ENCODE assay signal across 9 mouse cellular contexts in genomic region chr14:59627142-59627680, GRCm38 (mm10). TPM values are rescaled to one million over a fixed set of nuclear protein-coding genes. Genes with fewer than 3 reads are reported as not detected.
DNase-seq lines count a peak whose midpoint lies in the region; ATAC-seq and TF ChIP-seq lines count a peak whose summit lies in the region.
"Had no signal": no experiment of that assay in that cellular context is flagged by ENCODE, and none has a peak within 500 bp of the region (broad histone marks: within the 10 kb centered on the region; RNA-seq: fewer than 3 reads in every experiment).

No protein-coding gene starts in this region.

- no peaks in the 10 kb centered on the region for H3K9me3 ChIP-seq in lung, postnatal 0 days (ENCODE audit: low read length)
- no peaks in the 10 kb centered on the region for H3K9me3 ChIP-seq in limb, embryonic 13.5 days
- no peaks in the 10 kb centered on the region for H3K9me3 ChIP-seq in stomach, embryonic 15.5 days

- no peak for TF ChIP-seq EP300 in lung, postnatal 0 days (IDR thresholded peaks at IDR 0.05)

- DNase-seq in gastrocnemius, adult 2 months = no peak
- DNase-seq in gastrocnemius, postnatal 4 days (ENCODE audit: low spot score in 2 of 2) = no peak
- no peak for DNase-seq in lung, postnatal 0 days (ENCODE audit: low spot score)
- no peak for DNase-seq in lung, adult 2 months
- no peak for DNase-seq in adrenal gland, adult (ENCODE audit: inconsistent age in 2 of 2, low spot score in 1 of 2)
- no peak for DNase-seq in right cerebral cortex, postnatal 36 days (ENCODE audit: low spot score in 2 of 2)

- no peak for TF ChIP-seq POLR2A in lung, adult 2 months (IDR thresholded peaks at IDR 0.05; ENCODE audit: borderline replicate concordance, extremely low read depth, low read depth, low read length)

- 31% methylated on average over 9 of the region's 9 CpGs for WGBS in lung, postnatal 0 days
- WGBS in lung, adult 2 months = 45% methylated on average over 9 of the region's 9 CpGs
- WGBS in limb, embryonic 13.5 days = 10% methylated on average over 9 of the region's 9 CpGs
- 40% methylated on average over 9 of the region's 9 CpGs for WGBS in stomach, embryonic 15.5 days

- H3K9ac ChIP-seq in lung, postnatal 0 days (replicated peaks; ENCODE audit: low read depth) = no peak overlapping the region
- H3K9ac ChIP-seq in limb, embryonic 13.5 days = peak overlapping the region; percentile 94
- no peak overlapping the region for H3K9ac ChIP-seq in stomach, embryonic 15.5 days

- H3K4me2 ChIP-seq in lung, postnatal 0 days (replicated peaks; ENCODE audit: low read depth, low read length) = peak overlapping the region; percentile 90
- H3K4me2 ChIP-seq in limb, embryonic 13.5 days (replicated peaks) = peak overlapping the region; percentile 81
- peak overlapping the region; percentile 75 for H3K4me2 ChIP-seq in stomach, embryonic 15.5 days

- ATAC-seq in lung, postnatal 0 days = no peak
- ATAC-seq in limb, embryonic 13.5 days (ENCODE audit: low FRiP score, low read depth) = no peak
- no peak for ATAC-seq in stomach, embryonic 15.5 days (ENCODE audit: insufficient read depth, low FRiP score, low read depth)

- no peaks in the 10 kb centered on the region for H3K36me3 ChIP-seq in lung, postnatal 0 days (ENCODE audit: insufficient read depth, low read length)
- H3K36me3 ChIP-seq in limb, embryonic 13.5 days = peaks cover 28% of the 10 kb centered on the region
- H3K36me3 ChIP-seq in stomach, embryonic 15.5 days = no peaks in the 10 kb centered on the region

- TF ChIP-seq CTCF in gastrocnemius, adult 2 months (IDR thresholded peaks at IDR 0.05) = no peak
- no peak for TF ChIP-seq CTCF in lung, postnatal 0 days (IDR thresholded peaks at IDR 0.05)
- TF ChIP-seq CTCF in lung, adult 2 months (IDR thresholded peaks at IDR 0.05; ENCODE audit: insufficient read depth, low read length) = no peak

- peak overlapping the region; percentile 79 for H3K4me3 ChIP-seq in gastrocnemius, adult 2 months
- H3K4me3 ChIP-seq in lung, postnatal 0 days (ENCODE audit: low read depth, low read length) = peak overlapping the region; percentile 49
- H3K4me3 ChIP-seq in lung, adult 2 months (replicated peaks; ENCODE audit: extremely low read depth, low read depth, low read length) = no peak overlapping the region
- peak overlapping the region; percentile 78 for H3K4me3 ChIP-seq in limb, embryonic 13.5 days
- H3K4me3 ChIP-seq in stomach, embryonic 15.5 days (replicated peaks) = peak overlapping the region; percentile 68
- H3K4me3 ChIP-seq: megakaryocyte, embryonic 14.5 days had no signal

- intact Hi-C loops in gastrocnemius, adult 2 months (cut with DNase I) = loop anchor here (2.0 kb wide), 2 partner anchors 30 to 50 kb away; no protein-coding TSS in a partner anchor

- peak overlapping the region; percentile 95 for H3K27ac ChIP-seq in gastrocnemius, adult 2 months
- H3K27ac ChIP-seq in lung, postnatal 0 days (ENCODE audit: low read length) = no peak overlapping the region
- peak overlapping the region; percentile 94 for H3K27ac ChIP-seq in limb, embryonic 13.5 days
- H3K27ac ChIP-seq in stomach, embryonic 15.5 days = no peak overlapping the region

- no peaks in the 10 kb centered on the region for H3K27me3 ChIP-seq in lung, postnatal 0 days (replicated peaks; ENCODE audit: insufficient read depth, low read length)
- H3K27me3 ChIP-seq in limb, embryonic 13.5 days = peaks cover 18% of the 10 kb centered on the region; the same call in 1 of the 2 replicates
- 0 out of 2 replicates have a peak, but pooled peaks cover 14% of the 10 kb centered on the region for H3K27me3 ChIP-seq in stomach, embryonic 15.5 days (replicated peaks)

- no peaks in the 10 kb centered on the region for H3K4me1 ChIP-seq in lung, postnatal 0 days (ENCODE audit: insufficient read depth, low read depth, low read length)
- H3K4me1 ChIP-seq in lung, adult 2 months (ENCODE audit: control insufficient read depth, insufficient read depth, low read length) = no peaks in the 10 kb centered on the region; the same call in 1 of the 2 replicates
- peaks cover 50% of the 10 kb centered on the region for H3K4me1 ChIP-seq in limb, embryonic 13.5 days
- H3K4me1 ChIP-seq in stomach, embryonic 15.5 days = peaks cover 22% of the 10 kb centered on the region

RNA-seq across cellular contexts. Expression of gene Shisa2, which starts 2.1 kb away (rescaled TPM):
- total RNA-seq in gastrocnemius, adult 2 months (2021) = 10 to 100 TPM; 70.6 to 96.6 TPM
- 10 to 100 TPM; 72.4 to 88.9 TPM for total RNA-seq in gastrocnemius, postnatal 4 days (2021)
- 10.6 and 17.5 TPM in 2 replicates for polyA plus RNA-seq in lung, postnatal 0 days (2015; fragmentation: Nextera tagmentation; extraction: Ambion mirVana)
- polyA plus RNA-seq in lung, adult 2 months (2012; rRNA removed) = 8.1 and 10.9 TPM in 2 replicates
- polyA plus RNA-seq in limb, embryonic 13.5 days (2015; fragmentation: Nextera tagmentation; extraction: Ambion mirVana) = 46.6 and 54.2 TPM in 2 replicates
- 9.6 and 10.7 TPM in 2 replicates for polyA plus RNA-seq in stomach, embryonic 15.5 days (2015; fragmentation: Nextera tagmentation; extraction: Ambion mirVana)

RNA-seq across cellular contexts. Expression of gene Cdadc1, which starts 29.5 kb away (rescaled TPM):
- total RNA-seq in gastrocnemius, adult 2 months (2021) = 10 to 100 TPM; 29.4 to 36.3 TPM
- 10 to 100 TPM; 27.3 to 29.5 TPM for total RNA-seq in gastrocnemius, postnatal 4 days (2021)
- 42.0 and 42.3 TPM in 2 replicates for polyA plus RNA-seq in lung, postnatal 0 days (2015; fragmentation: Nextera tagmentation; extraction: Ambion mirVana)
- 6.3 and 9.9 TPM in 2 replicates for polyA plus RNA-seq in lung, adult 2 months (2012; rRNA removed)
- 35.0 and 35.1 TPM in 2 replicates for polyA plus RNA-seq in limb, embryonic 13.5 days (2015; fragmentation: Nextera tagmentation; extraction: Ambion mirVana)
- 31.6 and 34.1 TPM in 2 replicates for polyA plus RNA-seq in stomach, embryonic 15.5 days (2015; fragmentation: Nextera tagmentation; extraction: Ambion mirVana)

Comparison
In these comparisons a context has a peak if more than half of its experiments do, and no peak if none do; other contexts are left out.
1. H3K27ac ChIP-seq: peak in gastrocnemius, adult 2 months (single experiment) and limb, embryonic 13.5 days (single experiment); none in lung, postnatal 0 days (single experiment) and stomach, embryonic 15.5 days (single experiment).
2. Peak in every context shown above with its lines, with median percentiles within 50 percentile points of each other: H3K4me2 ChIP-seq.